ENCODE assay signal across 33 mouse cellular contexts in the genomic region with DNA sequence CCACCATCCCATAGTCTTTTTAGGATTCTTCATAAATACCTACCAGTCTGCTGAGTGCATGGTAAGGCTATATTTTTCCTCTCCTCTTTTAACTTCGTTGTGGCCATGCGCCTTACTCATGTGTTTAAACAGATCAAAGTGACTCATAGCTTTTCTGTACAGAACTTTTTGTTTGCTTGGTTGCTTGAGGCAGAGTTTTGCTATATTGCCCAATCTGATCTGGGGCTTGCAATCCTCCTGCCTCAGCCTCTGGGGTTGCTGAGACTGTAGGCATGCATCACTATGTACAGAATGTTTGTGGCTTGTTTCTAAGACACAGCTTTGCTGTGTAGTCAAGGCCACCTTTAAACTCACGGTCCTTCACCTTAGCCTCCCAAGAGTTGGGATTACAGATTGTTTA. TPM values are rescaled to one million over a fixed set of nuclear protein-coding genes. Genes with fewer than 3 reads are reported as not detected.
DNase-seq lines count a peak whose midpoint lies in the region; ATAC-seq and TF ChIP-seq lines count a peak whose summit lies in the region.
"Had no signal": no experiment of that assay in that cellular context is flagged by ENCODE, and none has a peak within 500 bp of the region (broad histone marks: within the 10 kb centered on the region; RNA-seq: fewer than 3 reads in every experiment).

No protein-coding gene starts in this region.

- no peaks in the 10 kb centered on the region for H3K27me3 ChIP-seq in lung, embryonic 16.5 days (ENCODE audit: control insufficient read depth, insufficient read depth, low read depth, low read length)
- no peaks in the 10 kb centered on the region for H3K27me3 ChIP-seq in embryonic facial prominence, embryonic 15.5 days
- H3K27me3 ChIP-seq in stomach, postnatal 0 days (ENCODE audit: control insufficient read depth, insufficient read depth, low read length), result no peaks in the 10 kb centered on the region
- H3K27me3 ChIP-seq: forebrain, embryonic 12.5 days; hindbrain, embryonic 15.5 days; kidney, embryonic 15.5 days; limb, embryonic 13.5 days; megakaryocyte, embryonic 14.5 days; neural tube, embryonic 13.5 days; Patski had no signal

- peak overlapping the region; percentile 70 for H3K27ac ChIP-seq in gastrocnemius, adult 2 months
- H3K27ac ChIP-seq in lung, embryonic 16.5 days (ENCODE audit: low read length), result peak overlapping the region; percentile 22; the same call in 1 of the 2 replicates
- H3K27ac ChIP-seq in embryonic facial prominence, embryonic 15.5 days (replicated peaks), result peak overlapping the region; percentile 58
- H3K27ac ChIP-seq in stomach, postnatal 0 days (replicated peaks), result peak overlapping the region; percentile 67
- H3K27ac ChIP-seq: forebrain, embryonic 12.5 days; heart, embryonic 10.5 days; hindbrain, embryonic 15.5 days; kidney, embryonic 15.5 days; layer of hippocampus, adult 2 months; limb, embryonic 13.5 days; midbrain, embryonic 12.5 days; neural tube, embryonic 13.5 days had no signal

- no peak for TF ChIP-seq CTCF in gastrocnemius, adult 2 months (IDR thresholded peaks at IDR 0.05)
- no peak for TF ChIP-seq CTCF in stomach, postnatal 0 days (IDR thresholded peaks at IDR 0.05; ENCODE audit: low read depth)

- H3K4me3 ChIP-seq in gastrocnemius, adult 2 months, result no peak overlapping the region
- H3K4me3 ChIP-seq in lung, embryonic 16.5 days (ENCODE audit: low read length), result no peak overlapping the region
- no peak overlapping the region for H3K4me3 ChIP-seq in embryonic facial prominence, embryonic 15.5 days (replicated peaks)
- H3K4me3 ChIP-seq in stomach, postnatal 0 days (ENCODE audit: low read depth, low read length), result no peak overlapping the region
- H3K4me3 ChIP-seq: forebrain, embryonic 12.5 days; heart, embryonic 10.5 days; hindbrain, embryonic 15.5 days; kidney, embryonic 15.5 days; layer of hippocampus, adult 2 months; limb, embryonic 13.5 days; megakaryocyte, embryonic 14.5 days; midbrain, embryonic 12.5 days; neural tube, embryonic 13.5 days had no signal

- no peak for DNase-seq in gastrocnemius, adult 2 months
- DNase-seq in gastrocnemius, adult 18-20 months (ENCODE audit: low spot score), result no peak
- DNase-seq in lung, postnatal 14 days, result no peak
- DNase-seq in stomach, postnatal 0 days (ENCODE audit: low spot score), result no peak
- no peak for DNase-seq in urinary bladder, postnatal 36 days (ENCODE audit: low spot score in 2 of 2)
- DNase-seq: adrenal gland, postnatal 25 days; B cell, adult 2 months; cerebellum, adult 18-20 months; cerebellum, postnatal 10 days; forebrain, postnatal 0 days; kidney, adult 11 months; right cerebral cortex, postnatal 4 days; thymus, postnatal 14 days had no signal

- no peak for TF ChIP-seq EP300 in stomach, postnatal 0 days (optimal IDR thresholded peaks at IDR 0.05)

- ATAC-seq in lung, embryonic 16.5 days (ENCODE audit: low read depth), result no peak
- ATAC-seq in embryonic facial prominence, embryonic 15.5 days (ENCODE audit: insufficient number of reproducible peaks, low FRiP score, low TSS enrichment, low read depth), result no peak
- ATAC-seq in stomach, postnatal 0 days (ENCODE audit: low FRiP score, low TSS enrichment), result no peak
- ATAC-seq in erythroblast, adult 5-6 weeks (replicated peaks; ENCODE audit: low FRiP score, poor library complexity, severe bottlenecking), result no peak
- ATAC-seq: forebrain, postnatal 0 days; inflammation-experienced regulatory T-cells, adult 6 months; Patski had no signal

- H3K4me2 ChIP-seq in lung, embryonic 16.5 days (ENCODE audit: low read depth, low read length), result no peak overlapping the region
- no peak overlapping the region for H3K4me2 ChIP-seq in embryonic facial prominence, embryonic 15.5 days (replicated peaks)
- no peak overlapping the region for H3K4me2 ChIP-seq in stomach, postnatal 0 days (replicated peaks; ENCODE audit: low read depth)
- H3K4me2 ChIP-seq: forebrain, embryonic 12.5 days; hindbrain, embryonic 15.5 days; kidney, embryonic 15.5 days; limb, embryonic 13.5 days; liver, embryonic 11.5 days; midbrain, embryonic 12.5 days; neural tube, embryonic 13.5 days had no signal

- H3K4me1 ChIP-seq in lung, embryonic 16.5 days (replicated peaks; ENCODE audit: control insufficient read depth, insufficient read depth, low read length), result peaks cover 10% of the 10 kb centered on the region; the same call in 1 of the 2 replicates
- H3K4me1 ChIP-seq in embryonic facial prominence, embryonic 15.5 days, result peaks cover 33% of the 10 kb centered on the region
- no peaks in the 10 kb centered on the region for H3K4me1 ChIP-seq in stomach, postnatal 0 days (replicated peaks; ENCODE audit: control insufficient read depth, insufficient read depth)
- H3K4me1 ChIP-seq: hindbrain, embryonic 15.5 days; midbrain, embryonic 12.5 days; neural tube, embryonic 13.5 days had no signal

- H3K9me3 ChIP-seq in lung, embryonic 16.5 days (ENCODE audit: control insufficient read depth, low read length), result no peaks in the 10 kb centered on the region
- no peaks in the 10 kb centered on the region for H3K9me3 ChIP-seq in embryonic facial prominence, embryonic 15.5 days (replicated peaks)
- H3K9me3 ChIP-seq in stomach, postnatal 0 days (ENCODE audit: control insufficient read depth, low read length), result no peaks in the 10 kb centered on the region
- H3K9me3 ChIP-seq: forebrain, embryonic 12.5 days; G1E; heart, embryonic 10.5 days; hindbrain, embryonic 15.5 days; kidney, embryonic 15.5 days; limb, embryonic 13.5 days; megakaryocyte, embryonic 14.5 days; midbrain, embryonic 12.5 days; neural tube, embryonic 13.5 days had no signal

- intact Hi-C loops in gastrocnemius, adult 2 months (cut with DNase I), result no loop called here

- no peak overlapping the region for H3K9ac ChIP-seq in lung, embryonic 16.5 days (ENCODE audit: low read length)
- no peak overlapping the region for H3K9ac ChIP-seq in embryonic facial prominence, embryonic 15.5 days
- H3K9ac ChIP-seq in stomach, postnatal 0 days (ENCODE audit: low read length), result no peak overlapping the region
- H3K9ac ChIP-seq: forebrain, embryonic 12.5 days; forebrain, postnatal 0 days; hindbrain, embryonic 15.5 days; kidney, embryonic 15.5 days; limb, embryonic 13.5 days; midbrain, embryonic 12.5 days; neural tube, embryonic 13.5 days had no signal

- 72% methylated on average over 3 of the region's 3 CpGs for WGBS in lung, embryonic 16.5 days
- WGBS in embryonic facial prominence, embryonic 15.5 days, result 66% methylated on average over 3 of the region's 3 CpGs
- WGBS in stomach, postnatal 0 days, result 54% methylated on average over 3 of the region's 3 CpGs

- H3K36me3 ChIP-seq in lung, embryonic 16.5 days (ENCODE audit: control insufficient read depth, insufficient read depth, low read length), result peaks cover 7% of the 10 kb centered on the region; the same call in 1 of the 2 replicates
- H3K36me3 ChIP-seq in embryonic facial prominence, embryonic 15.5 days, result peaks cover 11% of the 10 kb centered on the region
- H3K36me3 ChIP-seq in stomach, postnatal 0 days (ENCODE audit: control insufficient read depth, insufficient read depth, low read length), result peaks cover 10% of the 10 kb centered on the region
- H3K36me3 ChIP-seq: forebrain, embryonic 12.5 days; G1E; hindbrain, embryonic 15.5 days; midbrain, embryonic 12.5 days; neural tube, embryonic 13.5 days had no signal

RNA-seq across cellular contexts. Expression of a gene that starts 10.0 kb away (rescaled TPM):
- total RNA-seq in gastrocnemius, adult 2 months (2021), result 100 to 1,000 TPM in 1 of 2 experiments, 10 to 100 TPM in 1; 78.0 to 140 TPM
- 100 to 1,000 TPM; 152 to 154 TPM for total RNA-seq in gastrocnemius, adult 18-20 months (2021)
- polyA plus RNA-seq in lung, embryonic 16.5 days (2015; fragmentation: Nextera tagmentation; extraction: Ambion mirVana), result 62.8 and 63.2 TPM in 2 replicates
- 113 and 119 TPM in 2 replicates for polyA plus RNA-seq in embryonic facial prominence, embryonic 15.5 days (2015; fragmentation: Nextera tagmentation; extraction: Ambion mirVana)
- polyA plus RNA-seq in stomach, postnatal 0 days (2015; fragmentation: Nextera tagmentation; extraction: Ambion mirVana), result 91.1 and 92.2 TPM in 2 replicates
- total RNA-seq in erythroblast, adult 5-6 weeks (2015; ENCODE audit: low replicate concordance), result not detected in 2 replicates
- total RNA-seq in erythroblast, adult 5-6 weeks (2017; ENCODE audit: low replicate concordance), result not detected in 2 replicates
- total RNA-seq: hematopoietic stem cell, adult 5-6 weeks had no signal

RNA-seq across cellular contexts. Expression of a gene that starts 23.3 kb away (rescaled TPM):
- 100 to 1,000 TPM; 184 to 604 TPM for total RNA-seq in gastrocnemius, adult 2 months (2021)
- total RNA-seq in gastrocnemius, adult 18-20 months (2021), result 100 to 1,000 TPM; 310 to 354 TPM
- polyA plus RNA-seq in lung, embryonic 16.5 days (2015; fragmentation: Nextera tagmentation; extraction: Ambion mirVana), result 92.3 and 105 TPM in 2 replicates
- 297 and 410 TPM in 2 replicates for polyA plus RNA-seq in embryonic facial prominence, embryonic 15.5 days (2015; fragmentation: Nextera tagmentation; extraction: Ambion mirVana)
- polyA plus RNA-seq in stomach, postnatal 0 days (2015; fragmentation: Nextera tagmentation; extraction: Ambion mirVana), result 4.2 and 6.8 TPM in 2 replicates
- total RNA-seq in erythroblast, adult 5-6 weeks (2015; ENCODE audit: low replicate concordance), result not detected in 2 replicates
- total RNA-seq in erythroblast, adult 5-6 weeks (2017; ENCODE audit: low replicate concordance), result not detected in 2 replicates
- total RNA-seq: adrenal gland, postnatal 25 days; common myeloid progenitor, adult 5-6 weeks; granulocyte monocyte progenitor cell, adult 5-6 weeks; hematopoietic stem cell, adult 5-6 weeks; midbrain, postnatal 0 days had no signal
- polyA plus RNA-seq: inflammation-experienced regulatory T-cells, adult 6 months had no signal

RNA-seq across cellular contexts. Expression of a gene that starts 36.1 kb away (rescaled TPM):
- 10 to 100 TPM; 18.9 to 25.0 TPM for total RNA-seq in gastrocnemius, adult 2 months (2021)
- total RNA-seq in gastrocnemius, adult 18-20 months (2021), result 10 to 100 TPM; 21.6 to 31.7 TPM
- polyA plus RNA-seq in lung, embryonic 16.5 days (2015; fragmentation: Nextera tagmentation; extraction: Ambion mirVana), result 268 and 290 TPM in 2 replicates
- polyA plus RNA-seq in embryonic facial prominence, embryonic 15.5 days (2015; fragmentation: Nextera tagmentation; extraction: Ambion mirVana), result 118 and 128 TPM in 2 replicates
- 418 and 496 TPM in 2 replicates for polyA plus RNA-seq in stomach, postnatal 0 days (2015; fragmentation: Nextera tagmentation; extraction: Ambion mirVana)
- total RNA-seq in erythroblast, adult 5-6 weeks (2015; ENCODE audit: low replicate concordance), result 23.4 and 27.6 TPM in 2 replicates
- 21.5 and 23.1 TPM in 2 replicates for total RNA-seq in erythroblast, adult 5-6 weeks (2017; ENCODE audit: low replicate concordance)

Comparison
In these comparisons a context has a peak if more than half of its experiments do, and no peak if none do; other contexts are left out.
1. RNA of a gene that starts 10.0 kb away (total RNA-seq): 152 to 154 TPM in gastrocnemius, adult 18-20 months and 78.0 to 140 TPM in gastrocnemius, adult 2 months; not detected in erythroblast, adult 5-6 weeks; every median in the first group is over 10 times any median in the second.
2. RNA of a gene that starts 23.3 kb away (total RNA-seq): 184 to 604 TPM in gastrocnemius, adult 2 months and 310 to 354 TPM in gastrocnemius, adult 18-20 months; not detected in erythroblast, adult 5-6 weeks; every median in the first group is over 100 times any median in the second.
3. Peak in every context shown above with its lines, with median percentiles within 50 percentile points of each other: H3K27ac ChIP-seq.